Mouse (Mus musculus) liver, postnatal 0 days (tissue): Measurements from ENCODE around the gene Arhgef40. TPM values are rescaled to one million over a fixed set of nuclear protein-coding genes. Genes with fewer than 3 reads are reported as not detected.
"Not testable (repeated sequence)": the region's sequence is repeated elsewhere in the genome, so short reads cannot be mapped to it uniquely, and the experiment has no call there.

ENCODE experiments used
- ATAC-seq: fragments of 200-750 bp; cut with Nextera tagmentation; 2 replicates; pipeline ENCODE4 v1.8.0; 2017; ENCODE audit warnings: mild to moderate bottlenecking, moderate library complexity
- DNase-seq: peaks from one replicate; pipeline ENCODE4 v3.0.0-alpha.2; 2016
- H3K27ac ChIP-seq: fragments of 300-500 bp; sonication (generic); 2 replicates; pipeline ENCODE4 v1.5.1; 2014; ENCODE audit warnings: antibody characterized with exemption, moderate library complexity, mild to moderate bottlenecking, low read depth
- H3K27me3 ChIP-seq: fragments of 300-500 bp; sonication (generic); 2 replicates; pipeline ENCODE4 v1.6.1; 2014; ENCODE audit warnings: low read length, control low read depth, mixed read lengths; ENCODE audit not compliant: insufficient read depth
- H3K36me3 ChIP-seq: fragments of 300-500 bp; sonication (generic); replicated peaks from 2 replicates; pipeline ENCODE4 v1.6.1; 2014; ENCODE audit warnings: mild to moderate bottlenecking, control low read depth, low read length, moderate library complexity, mixed read lengths; ENCODE audit not compliant: insufficient read depth
- H3K4me1 ChIP-seq: fragments of 300-500 bp; sonication (generic); 2 replicates; pipeline ENCODE4 v1.6.1; 2014; ENCODE audit warnings: antibody characterized with exemption, mild to moderate bottlenecking, control low read depth; ENCODE audit not compliant: insufficient read depth
- H3K4me2 ChIP-seq: fragments of 300-500 bp; sonication (generic); 2 replicates; pipeline ENCODE4 v1.6.1; 2014; ENCODE audit warnings: low read depth, mild to moderate bottlenecking, low read length, moderate library complexity, mixed read lengths
- H3K4me3 ChIP-seq: fragments of 300-500 bp; sonication (generic); 2 replicates; pipeline ENCODE4 v1.5.1; 2014; ENCODE audit warnings: low read depth, low read length
- H3K9ac ChIP-seq: fragments of 300-500 bp; sonication (generic); replicated peaks from 2 replicates; pipeline ENCODE4 v1.6.1; 2014; ENCODE audit warnings: mild to moderate bottlenecking, moderate library complexity
- H3K9me3 ChIP-seq: fragments of 300-500 bp; sonication (generic); 2 replicates; pipeline ENCODE4 v1.6.1; 2016; ENCODE audit warnings: mild to moderate bottlenecking, control low read depth, low read length, mixed read lengths
- CTCF ChIP-seq: sonication (generic); IDR thresholded peaks from 2 replicates; pipeline ENCODE4 v1.5.1; 2016; ENCODE audit warnings: antibody characterized with exemption, low read depth
- EP300 ChIP-seq: IDR thresholded peaks from 2 replicates; pipeline ENCODE4 v1.6.1; 2016; ENCODE audit warnings: antibody characterized with exemption, low read depth, mild to moderate bottlenecking
- WGBS: fragments of 180-500 bp; shearing (Covaris S2); extraction: QIAGEN DNeasy Blood & Tissue Kit; methylation state at CpG from one replicate; pipeline ENCODE4 v1.1.7; 2014; ENCODE audit not compliant: insufficient replicate concordance; 5-methylcytosine and 5-hydroxymethylcytosine counted together
- polyA plus RNA-seq: library from polyadenylated mRNA; unstranded; fragments of >200 nt; fragmentation: Nextera tagmentation; extraction: Ambion mirVana; gene quantifications from 2 replicates; pipeline ENCODE4 v1.2.1, GENCODE M21; 2015

Arhgef40 gene
- polyA plus RNA-seq, 1 experiment from 2014 or later = 7.2 TPM

DNA sequence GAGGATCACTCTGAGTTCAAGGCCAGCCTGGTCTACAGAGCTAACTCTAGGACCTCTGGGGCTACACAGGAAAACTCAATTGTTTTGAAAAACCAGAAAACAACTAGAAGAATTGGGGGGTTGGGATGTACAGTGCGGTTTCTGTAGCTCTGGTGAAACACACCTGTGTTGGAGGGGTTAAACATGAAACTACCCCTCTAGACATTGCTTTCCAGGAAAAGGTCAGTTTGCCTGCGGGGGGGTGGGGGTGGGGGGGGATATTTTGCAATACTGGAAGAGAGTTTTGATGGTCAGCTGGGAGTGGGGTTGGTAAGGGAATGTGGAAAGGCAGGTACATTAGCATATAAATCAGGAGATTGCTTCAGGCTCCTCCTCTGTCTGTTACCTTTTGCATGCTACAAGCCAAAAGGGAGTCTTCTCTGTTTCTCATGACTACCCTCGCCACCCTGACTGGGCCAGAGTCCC lies 37.8 kb downstream of the Arhgef40 start:
- Histone ChIP-seq H3K4me1 (peaks cover 42% of the 10 kb centered on the region), H3K9me3 (no peaks in the 10 kb centered on the region), H3K36me3 (0 out of 2 replicates have a peak, but pooled peaks cover 2% of the 10 kb centered on the region), H3K4me2 (peak overlapping the region; percentile 69), H3K27ac (peak overlapping the region; percentile 98), H3K27me3 (no peaks in the 10 kb centered on the region), H3K4me3 (peak overlapping the region; percentile 30), H3K9ac (peak overlapping the region; percentile 42; the same call in 1 of the 2 replicates)
- no peak for DNase-seq
- TF ChIP-seq CTCF (no peak), EP300 (no peak)
- WGBS = 46% methylated on average over 3 of the region's 3 CpGs
- ATAC-seq = no peak

DNA sequence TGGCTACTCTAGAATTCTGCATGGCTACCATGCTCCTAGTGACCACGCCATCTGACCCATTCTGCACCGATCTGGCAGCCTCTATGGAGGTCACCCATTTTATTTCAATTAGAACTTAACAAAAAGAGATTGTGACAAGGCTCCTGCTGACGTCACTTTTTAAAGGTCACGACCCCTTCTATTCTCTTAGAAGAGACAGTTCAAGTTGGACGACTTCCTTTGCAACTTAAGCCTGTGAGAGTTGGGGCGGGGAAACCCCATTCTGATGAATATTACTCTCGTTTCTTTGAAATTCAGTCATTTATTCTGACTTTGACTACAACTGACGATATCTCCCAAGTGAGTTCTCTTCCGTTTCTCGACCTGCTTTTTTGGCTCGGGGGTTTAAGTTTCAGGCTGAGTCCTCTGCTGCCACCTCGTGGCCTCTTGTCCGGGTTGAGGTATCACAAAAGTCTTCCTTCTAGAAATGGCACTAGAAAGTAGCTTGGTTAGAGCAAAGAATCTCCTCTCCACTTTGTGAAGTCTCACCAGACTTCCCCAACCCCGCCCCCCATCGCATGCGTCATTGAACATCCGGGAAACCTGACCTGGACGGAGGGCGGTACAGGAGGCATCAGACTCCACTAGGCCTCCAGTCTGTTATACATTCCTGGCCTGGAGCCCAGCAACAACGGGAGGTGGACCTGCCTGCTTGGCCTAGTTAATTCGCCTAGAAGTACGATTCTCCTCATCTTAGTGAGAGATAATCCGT lies 38.4 kb downstream of the Arhgef40 start:
- 0 out of 2 replicates have a peak, but pooled peaks cover 2% of the 10 kb centered on the region for H3K36me3 ChIP-seq
- peak overlapping the region; percentile 98 for H3K27ac ChIP-seq
- H3K9me3 ChIP-seq = no peaks in the 10 kb centered on the region
- peaks cover 42% of the 10 kb centered on the region for H3K4me1 ChIP-seq
- H3K9ac ChIP-seq = peak overlapping the region; percentile 42
- H3K4me3 ChIP-seq = peak overlapping the region; percentile 30
- peak overlapping the region; percentile 69 for H3K4me2 ChIP-seq
- TF ChIP-seq EP300 (peak; percentile 37; the same call in 1 of the 2 replicates), CTCF (peak; percentile 82)
- H3K27me3 ChIP-seq = no peaks in the 10 kb centered on the region
- ATAC-seq (peak; percentile 40), DNase-seq (peak; percentile 93)
- WGBS = 7% methylated on average over 23 of the region's 23 CpGs

DNA sequence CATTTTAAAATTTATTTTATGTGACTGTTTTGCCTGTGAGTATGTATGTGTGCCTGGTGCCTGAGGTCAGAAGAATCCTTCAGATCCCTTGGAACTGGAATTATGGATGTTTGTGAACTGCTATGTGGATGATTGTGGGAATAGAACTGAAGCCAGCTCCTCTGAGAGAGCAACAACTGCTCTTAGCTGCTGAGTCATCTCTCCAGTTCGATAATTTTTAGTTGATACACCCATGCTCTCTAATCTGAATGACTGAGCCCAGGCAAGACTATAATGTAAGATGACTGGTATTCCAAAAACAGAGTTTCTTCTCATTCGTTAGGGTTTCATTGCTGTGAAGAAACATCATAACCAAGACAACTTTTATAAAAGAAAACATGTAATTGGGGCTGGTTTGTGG lies 39.6 kb downstream of the Arhgef40 start:
- Histone ChIP-seq H3K4me2 (peak overlapping the region; percentile 69; the same call in 1 of the 2 replicates), H3K27me3 (no peaks in the 10 kb centered on the region), H3K36me3 (no peaks in the 10 kb centered on the region), H3K27ac (peak overlapping the region; percentile 98), H3K4me1 (peaks cover 35% of the 10 kb centered on the region), H3K4me3 (no peak overlapping the region), H3K9ac (peak overlapping the region; percentile 7; the same call in 1 of the 2 replicates), H3K9me3 (no peaks in the 10 kb centered on the region)
- TF ChIP-seq CTCF = no peak
- peak; percentile 50; the same call in 1 of the 2 replicates for TF ChIP-seq EP300
- ATAC-seq (no peak), DNase-seq (no peak)
- WGBS = 45% methylated on average over 2 of the region's 2 CpGs

DNA sequence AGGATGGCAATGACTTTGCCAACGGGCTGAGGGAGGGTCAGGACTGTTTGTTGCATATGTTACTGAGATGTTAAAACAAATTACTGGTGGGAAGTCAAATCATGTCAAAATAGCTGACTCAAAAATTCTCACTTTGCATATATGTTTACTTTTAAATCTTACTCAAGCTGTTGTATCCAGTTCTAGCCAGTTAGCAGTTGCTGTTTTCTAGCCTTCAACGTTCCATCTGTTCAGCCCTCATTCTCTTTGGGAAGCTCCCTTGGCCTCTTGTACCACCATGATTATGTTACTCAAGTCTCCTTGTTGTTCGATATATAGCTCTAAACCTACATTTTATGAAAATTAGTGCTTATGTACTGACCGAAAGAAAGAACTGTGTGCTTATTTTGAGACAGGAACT lies 41.8 kb downstream of the Arhgef40 start:
- ATAC-seq = no peak
- H3K4me2 ChIP-seq = no peak overlapping the region
- H3K9ac ChIP-seq = no peak overlapping the region
- H3K4me3 ChIP-seq = no peak overlapping the region
- H3K4me1 ChIP-seq = peaks cover 28% of the 10 kb centered on the region
- no peaks in the 10 kb centered on the region for H3K27me3 ChIP-seq
- no peak overlapping the region for H3K27ac ChIP-seq
- no peaks in the 10 kb centered on the region for H3K36me3 ChIP-seq
- no peak for DNase-seq
- WGBS = 84% methylated on average over 4 of the region's 4 CpGs
- no peak for TF ChIP-seq CTCF
- no peak for TF ChIP-seq EP300
- no peaks in the 10 kb centered on the region for H3K9me3 ChIP-seq

DNA sequence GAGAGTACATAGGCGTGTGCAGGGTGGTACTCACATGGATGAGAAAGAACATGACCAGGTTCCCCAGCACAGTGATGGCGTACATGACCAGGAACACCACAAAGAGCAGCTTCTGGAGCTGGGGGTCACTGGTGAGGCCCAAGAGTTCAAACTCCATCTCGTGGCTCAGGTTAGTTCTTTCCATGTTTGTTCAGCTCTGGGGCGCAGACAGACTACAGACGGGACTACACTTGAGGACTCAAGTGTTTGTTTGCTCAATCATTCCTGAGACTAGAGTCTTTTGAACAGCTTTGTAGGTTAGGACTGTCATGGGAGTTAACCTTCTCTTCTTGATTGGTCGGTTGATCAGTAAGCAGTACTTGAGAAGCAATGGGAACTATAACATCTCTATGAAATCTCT lies 51.4 kb downstream of the Arhgef40 start:
- no peak for DNase-seq
- no peak for ATAC-seq
- 73% methylated on average over 6 of the region's 6 CpGs for WGBS

DNA sequence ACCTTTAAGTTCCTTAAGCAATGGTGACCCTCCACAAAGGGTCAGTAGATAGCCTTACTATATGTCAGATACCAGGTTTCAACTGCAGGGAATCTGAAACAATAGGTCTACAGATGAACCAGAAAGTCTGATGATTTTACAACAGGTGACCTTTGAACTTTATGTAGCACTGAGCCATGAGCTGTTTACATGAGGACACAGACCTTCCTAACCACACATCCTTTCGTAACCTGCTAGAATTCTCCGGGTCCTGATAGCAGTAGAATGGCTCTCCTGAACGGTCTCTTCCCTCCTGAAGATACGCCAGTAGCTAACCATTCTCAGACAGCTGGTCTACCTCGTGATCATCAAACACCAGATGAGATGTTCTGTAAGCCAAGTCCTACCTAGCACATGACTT lies 54.8 kb downstream of the Arhgef40 start:
- peak overlapping the region; percentile 80 for H3K27ac ChIP-seq
- peaks cover 10% of the 10 kb centered on the region for H3K4me1 ChIP-seq
- H3K4me3 ChIP-seq = no peak overlapping the region
- no peaks in the 10 kb centered on the region for H3K27me3 ChIP-seq
- DNase-seq = no peak
- H3K9me3 ChIP-seq = no peaks in the 10 kb centered on the region
- H3K9ac ChIP-seq = no peak overlapping the region
- TF ChIP-seq CTCF (no peak), EP300 (no peak)
- ATAC-seq = peak; percentile 88
- no peaks in the 10 kb centered on the region for H3K36me3 ChIP-seq
- peak overlapping the region; percentile 13; the same call in 1 of the 2 replicates for H3K4me2 ChIP-seq
- WGBS = 48% methylated on average over 5 of the region's 5 CpGs

More for the DNA sequence above, 51.4 kb downstream of the Arhgef40 start:
- no peak for TF ChIP-seq EP300
- no peak for TF ChIP-seq CTCF
- H3K9me3 ChIP-seq = no peaks in the 10 kb centered on the region
- no peak overlapping the region for H3K27ac ChIP-seq
- no peaks in the 10 kb centered on the region for H3K36me3 ChIP-seq
- H3K4me2 ChIP-seq = no peak overlapping the region
- H3K4me1 ChIP-seq = peaks cover 10% of the 10 kb centered on the region
- H3K4me3 ChIP-seq = no peak overlapping the region
- H3K27me3 ChIP-seq = no peaks in the 10 kb centered on the region
- H3K9ac ChIP-seq = no peak overlapping the region

DNA sequence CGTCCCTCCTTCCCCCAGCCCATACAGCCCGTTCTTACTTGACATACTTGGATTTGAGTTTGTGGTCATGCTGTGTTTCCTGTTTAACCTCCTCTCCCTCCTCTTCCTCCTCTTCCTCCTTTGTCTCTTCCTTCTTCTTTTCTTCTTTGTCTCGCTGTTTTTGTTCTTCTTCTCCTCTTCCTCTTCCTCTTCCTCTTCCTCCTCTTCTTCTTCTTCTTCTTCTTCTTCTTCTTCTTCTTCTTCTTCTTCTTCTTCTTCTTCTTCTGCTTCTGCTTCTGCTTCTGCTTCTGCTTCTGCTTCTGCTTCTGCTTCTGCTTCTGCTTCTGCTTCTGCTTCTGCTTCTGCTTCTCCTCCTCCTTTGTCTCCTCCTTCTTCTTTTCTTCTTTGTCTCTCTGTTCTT lies 57.8 kb downstream of the Arhgef40 start, which contains the start of gene Olfr221:
Gene Olfr221, minus strand, starts transcription at position 101 of the 400 bp plus-strand sequence.
- H3K4me2 ChIP-seq = not testable (repeated sequence)
- WGBS = 20% methylated on average over 3 of the region's 3 CpGs

More for the DNA sequence above, 57.8 kb downstream of the Arhgef40 start, which contains the start of gene Olfr221:
- H3K4me3 ChIP-seq, H3K27ac ChIP-seq, DNase-seq, H3K9ac ChIP-seq, H3K9me3 ChIP-seq, H3K36me3 ChIP-seq, ATAC-seq, H3K4me1 ChIP-seq, H3K27me3 ChIP-seq: not testable (repeated sequence)
